Comparison of ENCODE assay signal across 11 mouse cellular contexts in the genomic region with DNA sequence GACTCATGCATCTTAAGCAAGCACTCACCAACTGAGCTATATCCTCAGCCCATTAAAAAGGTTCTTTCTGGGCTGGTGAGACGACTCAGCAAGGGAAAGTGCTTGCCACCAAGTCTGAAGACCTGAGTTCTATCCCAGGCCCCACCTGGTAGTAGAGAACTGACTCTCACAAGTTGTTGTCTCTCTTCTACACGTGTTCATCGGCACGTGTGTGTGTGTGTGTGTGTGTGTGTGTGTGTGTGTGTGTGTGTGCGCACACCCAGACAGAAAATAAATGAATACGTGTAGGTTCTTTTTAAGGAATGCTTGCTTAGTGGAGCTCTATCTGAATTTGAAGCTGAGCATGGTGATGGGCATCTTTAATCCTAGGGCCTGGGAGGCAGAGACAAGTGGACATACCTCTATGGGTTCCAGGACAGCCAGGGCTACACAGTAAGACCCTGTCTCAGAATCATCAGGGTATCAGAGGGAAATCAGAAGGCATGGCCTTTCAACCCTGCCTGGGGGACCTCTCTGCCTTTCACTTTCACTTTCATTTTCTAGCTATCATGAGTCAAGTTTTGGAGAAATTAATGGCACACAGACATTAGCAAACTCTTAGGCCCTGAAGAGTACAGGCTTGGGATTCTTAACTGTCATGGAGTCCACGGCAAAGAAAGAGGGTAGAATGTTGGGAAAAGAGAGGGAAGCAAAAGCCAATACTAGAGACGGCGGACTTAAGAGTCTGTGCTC. TPM values are rescaled to one million over a fixed set of nuclear protein-coding genes. Genes with fewer than 3 reads are reported as not detected.
A peak's percentile ranks its signal among the peaks of the same experiment; 100 is the strongest.
DNase-seq lines count a peak whose midpoint lies in the region; ATAC-seq and TF ChIP-seq lines count a peak whose summit lies in the region.
"Had no signal": no experiment of that assay in that cellular context is flagged by ENCODE, and none has a peak within 500 bp of the region (broad histone marks: within the 10 kb centered on the region; RNA-seq: fewer than 3 reads in every experiment).

No protein-coding gene starts in this region.

- no peak for TF ChIP-seq CTCF in liver, adult 2 months (IDR thresholded peaks at IDR 0.05; ENCODE audit: low read depth, low read length)
- TF ChIP-seq CTCF in bone marrow, adult 2 months (IDR thresholded peaks at IDR 0.05; ENCODE audit: control insufficient read depth, insufficient read depth, low read length), result no peak

- H3K27ac ChIP-seq in embryonic facial prominence, embryonic 13.5 days, result no peak overlapping the region
- no peak overlapping the region for H3K27ac ChIP-seq in embryonic facial prominence, embryonic 10.5 days (replicated peaks)
- peak overlapping the region; percentile 27 for H3K27ac ChIP-seq in liver, adult 2 months (replicated peaks; ENCODE audit: insufficient read depth, low read depth, low read length)
- H3K27ac ChIP-seq in bone marrow, adult 2 months (ENCODE audit: control insufficient read depth, insufficient read depth, low read depth, low read length, poor library complexity), result peak overlapping the region; percentile 62
- H3K27ac ChIP-seq: hindbrain, postnatal 0 days had no signal

- WGBS in embryonic facial prominence, embryonic 13.5 days, result 88% methylated on average over 9 of the region's 9 CpGs
- WGBS in embryonic facial prominence, embryonic 10.5 days, result 89% methylated on average over 9 of the region's 9 CpGs
- 84% methylated on average over 9 of the region's 9 CpGs for WGBS in liver, adult 2 months
- 49% methylated on average over 9 of the region's 9 CpGs for WGBS in bone marrow, adult 2 months

- H3K36me3 ChIP-seq in embryonic facial prominence, embryonic 13.5 days, result peaks cover 7% of the 10 kb centered on the region; the same call in 1 of the 2 replicates
- peaks cover 25% of the 10 kb centered on the region for H3K36me3 ChIP-seq in embryonic facial prominence, embryonic 10.5 days (replicated peaks)
- H3K36me3 ChIP-seq in liver, adult 2 months (ENCODE audit: control insufficient read depth, insufficient read depth, low read length), result peaks cover 2% of the 10 kb centered on the region; the same call in 1 of the 2 replicates

- no peak for ATAC-seq in embryonic facial prominence, embryonic 13.5 days (ENCODE audit: insufficient number of reproducible peaks, insufficient read depth, low FRiP score, low TSS enrichment, low read depth)
- ATAC-seq: hindbrain, postnatal 0 days had no signal

- no peak for TF ChIP-seq POLR2A in liver, adult 2 months (IDR thresholded peaks at IDR 0.05; ENCODE audit: extremely low read depth, insufficient read depth, low read length)
- no peak for TF ChIP-seq POLR2A in bone marrow, adult 2 months (IDR thresholded peaks at IDR 0.05; ENCODE audit: borderline replicate concordance, control insufficient read depth, low read depth, low read length)

- peak overlapping the region; percentile 14; the same call in 1 of the 2 replicates for H3K4me2 ChIP-seq in embryonic facial prominence, embryonic 13.5 days

- peaks cover 65% of the 10 kb centered on the region for H3K79me2 ChIP-seq in liver, adult 2 months (ENCODE audit: control insufficient read depth, insufficient read depth, low read length)

- H3K9me3 ChIP-seq in embryonic facial prominence, embryonic 13.5 days, result no peaks in the 10 kb centered on the region
- no peaks in the 10 kb centered on the region for H3K9me3 ChIP-seq in embryonic facial prominence, embryonic 10.5 days

- peaks cover 21% of the 10 kb centered on the region for H3K4me1 ChIP-seq in embryonic facial prominence, embryonic 13.5 days
- peaks cover 22% of the 10 kb centered on the region for H3K4me1 ChIP-seq in embryonic facial prominence, embryonic 10.5 days
- H3K4me1 ChIP-seq in liver, adult 2 months (ENCODE audit: control insufficient read depth, insufficient read depth, low read length), result peaks cover 18% of the 10 kb centered on the region
- H3K4me1 ChIP-seq in bone marrow, adult 2 months (ENCODE audit: control insufficient read depth, insufficient read depth, low read length), result peaks cover 10% of the 10 kb centered on the region

- peak overlapping the region; percentile 46; the same call in 1 of the 2 replicates for H3K9ac ChIP-seq in embryonic facial prominence, embryonic 13.5 days
- peak overlapping the region; percentile 19 for H3K9ac ChIP-seq in liver, adult 2 months (ENCODE audit: low read depth, low read length)

- H3K4me3 ChIP-seq in embryonic facial prominence, embryonic 13.5 days, result 0 out of 2 replicates have a peak overlapping the region, but pooled peaks have one; percentile 2
- no peak overlapping the region; the same call in 1 of the 2 replicates for H3K4me3 ChIP-seq in embryonic facial prominence, embryonic 10.5 days
- no peak overlapping the region for H3K4me3 ChIP-seq in liver, adult 2 months (ENCODE audit: insufficient read depth, low read depth, low read length)
- peak overlapping the region; percentile 64 for H3K4me3 ChIP-seq in bone marrow, adult 2 months (replicated peaks; ENCODE audit: control insufficient read depth, low read depth, low read length)

- H3K27me3 ChIP-seq in embryonic facial prominence, embryonic 13.5 days, result no peaks in the 10 kb centered on the region
- no peaks in the 10 kb centered on the region for H3K27me3 ChIP-seq in embryonic facial prominence, embryonic 10.5 days (replicated peaks; ENCODE audit: low read depth, poor library complexity, severe bottlenecking)
- H3K27me3 ChIP-seq in liver, adult 2 months (ENCODE audit: control insufficient read depth, insufficient read depth, low read length), result no peaks in the 10 kb centered on the region

- DNase-seq in embryonic facial prominence, embryonic 10.5 days (ENCODE audit: low spot score), result no peak
- DNase-seq in liver, adult 2 months (ENCODE audit: extremely low read depth, low read depth, low spot score), result no peak
- DNase-seq in liver, result no peak
- DNase-seq in naive thymus-derived CD4-positive, alpha-beta T cell, adult 2 months (ENCODE audit: low read depth), result peak; percentile 69
- no peak for DNase-seq in layer of hippocampus, postnatal 36 days
- no peak for DNase-seq in natural killer cell, adult 2 months (ENCODE audit: low spot score in 2 of 2)
- DNase-seq: adrenal gland, postnatal 36 days had no signal

RNA-seq across cellular contexts. Expression of a gene that starts 2.7 kb away (rescaled TPM):
- 21.0 and 28.5 TPM in 2 replicates for polyA plus RNA-seq in embryonic facial prominence, embryonic 13.5 days (2015; fragmentation: Nextera tagmentation; extraction: Ambion mirVana)
- polyA plus RNA-seq in embryonic facial prominence, embryonic 10.5 days (2016; fragmentation: Nextera tagmentation; extraction: Ambion mirVana), result 13.0 and 13.1 TPM in 2 replicates
- 70.8 and 71.3 TPM in 2 replicates for total RNA-seq in liver, adult 2 months (2014; rRNA removed)
- 140 and 149 TPM in 2 replicates for polyA plus RNA-seq in liver, adult 2 months (2012; rRNA removed)
- 91.8 and 126 TPM in 2 replicates for polyA plus RNA-seq in bone marrow, adult 2 months (2011; ENCODE audit: insufficient read depth, insufficient read length, low replicate concordance, missing spikeins)
- total RNA-seq in layer of hippocampus, postnatal 36 days (2021), result 100 to 1,000 TPM; 143 to 149 TPM

RNA-seq across cellular contexts. Expression of a gene that starts 21.6 kb away (rescaled TPM):
- 0.39 TPM in 1 of 2 replicates, not detected in the other for polyA plus RNA-seq in embryonic facial prominence, embryonic 13.5 days (2015; fragmentation: Nextera tagmentation; extraction: Ambion mirVana)
- polyA plus RNA-seq in embryonic facial prominence, embryonic 10.5 days (2016; fragmentation: Nextera tagmentation; extraction: Ambion mirVana), result 0.56 TPM in 1 of 2 replicates, not detected in the other
- not detected in 2 replicates for total RNA-seq in liver, adult 2 months (2014; rRNA removed)
- polyA plus RNA-seq in liver, adult 2 months (2012; rRNA removed), result not detected in 2 replicates
- polyA plus RNA-seq in bone marrow, adult 2 months (2011; ENCODE audit: insufficient read depth, insufficient read length, low replicate concordance, missing spikeins), result not detected in 2 replicates
- not detected for total RNA-seq in layer of hippocampus, postnatal 36 days (2021)
- total RNA-seq: adrenal gland, postnatal 36 days; hindbrain, postnatal 0 days; left cerebral cortex, adult 18-20 months had no signal

RNA-seq across cellular contexts. Expression of a gene that starts 23.0 kb away (rescaled TPM):
- polyA plus RNA-seq in embryonic facial prominence, embryonic 13.5 days (2015; fragmentation: Nextera tagmentation; extraction: Ambion mirVana), result 54.9 and 61.0 TPM in 2 replicates
- polyA plus RNA-seq in embryonic facial prominence, embryonic 10.5 days (2016; fragmentation: Nextera tagmentation; extraction: Ambion mirVana), result 72.4 and 80.6 TPM in 2 replicates
- total RNA-seq in liver, adult 2 months (2014; rRNA removed), result 3.3 and 4.9 TPM in 2 replicates
- polyA plus RNA-seq in liver, adult 2 months (2012; rRNA removed), result 16.1 and 18.9 TPM in 2 replicates
- polyA plus RNA-seq in bone marrow, adult 2 months (2011; ENCODE audit: insufficient read depth, insufficient read length, low replicate concordance, missing spikeins), result 7.6 and 16.3 TPM in 2 replicates
- 10 to 100 TPM; 53.0 to 54.4 TPM for total RNA-seq in layer of hippocampus, postnatal 36 days (2021)

RNA-seq across cellular contexts. Expression of a gene that starts 24.4 kb away (rescaled TPM):
- polyA plus RNA-seq in embryonic facial prominence, embryonic 13.5 days (2015; fragmentation: Nextera tagmentation; extraction: Ambion mirVana), result 0.08 and 0.14 TPM in 2 replicates
- 0.64 and 0.71 TPM in 2 replicates for polyA plus RNA-seq in embryonic facial prominence, embryonic 10.5 days (2016; fragmentation: Nextera tagmentation; extraction: Ambion mirVana)
- not detected in 2 replicates for total RNA-seq in liver, adult 2 months (2014; rRNA removed)
- polyA plus RNA-seq in liver, adult 2 months (2012; rRNA removed), result not detected in 2 replicates
- not detected in 2 replicates for polyA plus RNA-seq in bone marrow, adult 2 months (2011; ENCODE audit: insufficient read depth, insufficient read length, low replicate concordance, missing spikeins)
- total RNA-seq in layer of hippocampus, postnatal 36 days (2021), result 1 to 10 TPM; 1.7 TPM

RNA-seq across cellular contexts. Expression of a gene that starts 27.4 kb away (rescaled TPM):
- not detected in 2 replicates for polyA plus RNA-seq in embryonic facial prominence, embryonic 13.5 days (2015; fragmentation: Nextera tagmentation; extraction: Ambion mirVana)
- polyA plus RNA-seq in embryonic facial prominence, embryonic 10.5 days (2016; fragmentation: Nextera tagmentation; extraction: Ambion mirVana), result not detected in 2 replicates
- total RNA-seq in liver, adult 2 months (2014; rRNA removed), result not detected in 2 replicates
- polyA plus RNA-seq in liver, adult 2 months (2012; rRNA removed), result not detected in 2 replicates
- not detected in 2 replicates for polyA plus RNA-seq in bone marrow, adult 2 months (2011; ENCODE audit: insufficient read depth, insufficient read length, low replicate concordance, missing spikeins)
- not detected for total RNA-seq in layer of hippocampus, postnatal 36 days (2021)
- total RNA-seq: adrenal gland, postnatal 36 days; hindbrain, postnatal 0 days; left cerebral cortex, adult 18-20 months had no signal

Comparison
In these comparisons a context has a peak if more than half of its experiments do, and no peak if none do; other contexts are left out.
1. H3K4me3 ChIP-seq: peak in embryonic facial prominence, embryonic 13.5 days (single experiment) and bone marrow, adult 2 months (single experiment); none in embryonic facial prominence, embryonic 10.5 days (single experiment) and liver, adult 2 months (single experiment).
2. H3K27ac ChIP-seq: peak in liver, adult 2 months (single experiment) and bone marrow, adult 2 months (single experiment); none in embryonic facial prominence, embryonic 13.5 days (single experiment) and embryonic facial prominence, embryonic 10.5 days (single experiment).